Mouse (Mus musculus): ENCODE measurements around the gene Fam71f2. TPM values are rescaled to one million over a fixed set of nuclear protein-coding genes. Genes with fewer than 3 reads are reported as not detected.

The Fam71f2 gene
- polyA plus RNA-seq, 1 experiment from 2014 or later: 0.28 TPM

- 57% methylated on average over 6 of the region's 6 CpGs for WGBS
- Histone ChIP-seq H3K4me3 (replicated peaks; ENCODE audit: low read length) (no peak overlapping the region), H3K27me3 (ENCODE audit: control insufficient read depth, insufficient read depth, low read length) (no peaks in the 10 kb centered on the region), H3K36me3 (ENCODE audit: control insufficient read depth, insufficient read depth, low read length) (no peaks in the 10 kb centered on the region), H3K4me1 (ENCODE audit: control insufficient read depth, insufficient read depth, low read length) (peaks cover 12% of the 10 kb centered on the region; the same call in 1 of the 2 replicates), H3K4me2 (ENCODE audit: low read depth, low read length) (no peak overlapping the region), H3K9ac (ENCODE audit: low read length) (no peak overlapping the region), H3K27ac (ENCODE audit: low read length) (no peak overlapping the region), H3K9me3 (replicated peaks; ENCODE audit: control insufficient read depth, low read length) (no peaks in the 10 kb centered on the region)
- no peak for ATAC-seq (ENCODE audit: insufficient read depth, low FRiP score)
Observed at GRCm38 (mm10) chr6:29269006-29269668, 10.3 kb upstream of the Fam71f2 start.

GRCm38 (mm10) chr6:29270961-29271360 is 8.4 kb upstream of the Fam71f2 start:
- Histone ChIP-seq H3K36me3 (ENCODE audit: control insufficient read depth, insufficient read depth, low read length) (peaks cover 5% of the 10 kb centered on the region; the same call in 1 of the 2 replicates), H3K4me3 (replicated peaks; ENCODE audit: low read length) (0 out of 2 replicates have a peak overlapping the region, but pooled peaks have one; percentile 3), H3K9me3 (replicated peaks; ENCODE audit: control insufficient read depth, low read length) (no peaks in the 10 kb centered on the region), H3K27me3 (ENCODE audit: control insufficient read depth, insufficient read depth, low read length) (no peaks in the 10 kb centered on the region), H3K27ac (ENCODE audit: low read length) (no peak overlapping the region), H3K9ac (ENCODE audit: low read length) (no peak overlapping the region), H3K4me1 (ENCODE audit: control insufficient read depth, insufficient read depth, low read length) (peaks cover 12% of the 10 kb centered on the region; the same call in 1 of the 2 replicates), H3K4me2 (ENCODE audit: low read depth, low read length) (peak overlapping the region; percentile 31)
- WGBS: 5% methylated on average over 8 of the region's 8 CpGs
- ATAC-seq (ENCODE audit: insufficient read depth, low FRiP score): no peak

GRCm38 (mm10) chr6:29272312-29273072 is 6.9 kb upstream of the Fam71f2 start, which contains the start of gene Hilpda:
Gene Hilpda, plus strand, starts transcription at chr6:29272488.
- H3K27ac ChIP-seq (ENCODE audit: low read length): peak within 1 kb of the TSS; percentile 85
- peak; percentile 100 for ATAC-seq (ENCODE audit: insufficient read depth, low FRiP score)
- WGBS: 0% methylated on average over 46 of the region's 46 CpGs
- peaks cover 12% of the 10 kb centered on the region; the same call in 1 of the 2 replicates for H3K4me1 ChIP-seq (ENCODE audit: control insufficient read depth, insufficient read depth, low read length)
- peak within 1 kb of the TSS; percentile 57 for H3K4me2 ChIP-seq (ENCODE audit: low read depth, low read length)
- H3K9ac ChIP-seq (ENCODE audit: low read length): peak within 1 kb of the TSS; percentile 87
- H3K4me3 ChIP-seq (replicated peaks; ENCODE audit: low read length): peak within 1 kb of the TSS; percentile 77
- no peaks in the 10 kb centered on the region for H3K9me3 ChIP-seq (replicated peaks; ENCODE audit: control insufficient read depth, low read length)
- no peaks in the 10 kb centered on the region for H3K27me3 ChIP-seq (ENCODE audit: control insufficient read depth, insufficient read depth, low read length)
- H3K36me3 ChIP-seq (ENCODE audit: control insufficient read depth, insufficient read depth, low read length): peaks cover 5% of the 10 kb centered on the region; the same call in 1 of the 2 replicates

DNA sequence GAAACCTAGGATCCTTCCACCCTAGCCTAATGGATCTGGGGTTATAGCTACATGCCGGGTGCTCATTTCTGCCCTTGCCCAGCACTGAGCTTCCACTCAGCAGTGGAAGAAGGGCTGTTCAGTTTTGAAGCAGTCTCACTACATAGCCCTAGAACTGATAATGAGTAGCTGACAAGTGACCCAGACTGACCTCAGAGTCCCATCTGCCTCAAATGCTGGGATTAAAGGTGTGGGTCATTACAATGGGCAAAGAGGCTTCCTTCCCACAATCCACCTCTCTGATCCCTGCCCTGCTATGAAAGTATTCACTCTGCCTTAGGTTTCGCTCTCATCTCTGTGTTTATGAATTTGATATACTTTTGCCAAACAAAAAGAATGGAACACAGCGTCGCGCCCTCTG is 2.6 kb upstream of the Fam71f2 start:
- ATAC-seq (ENCODE audit: insufficient read depth, low FRiP score): no peak
- no peaks in the 10 kb centered on the region for H3K9me3 ChIP-seq (replicated peaks; ENCODE audit: control insufficient read depth, low read length)
- H3K4me2 ChIP-seq (ENCODE audit: low read depth, low read length): no peak overlapping the region
- no peak overlapping the region for H3K4me3 ChIP-seq (replicated peaks; ENCODE audit: low read length)
- peaks cover 5% of the 10 kb centered on the region; the same call in 1 of the 2 replicates for H3K36me3 ChIP-seq (ENCODE audit: control insufficient read depth, insufficient read depth, low read length)
- 76% methylated on average over 5 of the region's 5 CpGs for WGBS
- no peaks in the 10 kb centered on the region for H3K27me3 ChIP-seq (ENCODE audit: control insufficient read depth, insufficient read depth, low read length)
- H3K9ac ChIP-seq (ENCODE audit: low read length): no peak overlapping the region
- peaks cover 6% of the 10 kb centered on the region; the same call in 1 of the 2 replicates for H3K4me1 ChIP-seq (ENCODE audit: control insufficient read depth, insufficient read depth, low read length)
- H3K27ac ChIP-seq (ENCODE audit: low read length): no peak overlapping the region

- 22% methylated on average over 8 of the region's 8 CpGs for WGBS
- Histone ChIP-seq H3K4me3 (replicated peaks; ENCODE audit: low read length) (no peak overlapping the region), H3K36me3 (ENCODE audit: control insufficient read depth, insufficient read depth, low read length) (peaks cover 5% of the 10 kb centered on the region; the same call in 1 of the 2 replicates), H3K9me3 (replicated peaks; ENCODE audit: control insufficient read depth, low read length) (no peaks in the 10 kb centered on the region), H3K9ac (ENCODE audit: low read length) (no peak overlapping the region), H3K27ac (ENCODE audit: low read length) (no peak overlapping the region), H3K27me3 (ENCODE audit: control insufficient read depth, insufficient read depth, low read length) (no peaks in the 10 kb centered on the region), H3K4me1 (ENCODE audit: control insufficient read depth, insufficient read depth, low read length) (no peaks in the 10 kb centered on the region), H3K4me2 (ENCODE audit: low read depth, low read length) (no peak overlapping the region)
- ATAC-seq (ENCODE audit: insufficient read depth, low FRiP score): peak; percentile 64; the same call in 1 of the 2 replicates
Observed at GRCm38 (mm10) chr6:29278513-29279267, 703 bp upstream of the Fam71f2 start.

- WGBS: 32% methylated on average over 7 of the region's 7 CpGs
- no peak for ATAC-seq (ENCODE audit: insufficient read depth, low FRiP score)
- H3K9ac ChIP-seq (ENCODE audit: low read length): no peak overlapping the region
- H3K4me1 ChIP-seq (ENCODE audit: control insufficient read depth, insufficient read depth, low read length): no peaks in the 10 kb centered on the region
- H3K4me2 ChIP-seq (ENCODE audit: low read depth, low read length): no peak overlapping the region
- H3K27ac ChIP-seq (ENCODE audit: low read length): no peak overlapping the region
- H3K36me3 ChIP-seq (ENCODE audit: control insufficient read depth, insufficient read depth, low read length): no peaks in the 10 kb centered on the region
- H3K9me3 ChIP-seq (replicated peaks; ENCODE audit: control insufficient read depth, low read length): no peaks in the 10 kb centered on the region
- H3K4me3 ChIP-seq (replicated peaks; ENCODE audit: low read length): no peak overlapping the region
- no peaks in the 10 kb centered on the region for H3K27me3 ChIP-seq (ENCODE audit: control insufficient read depth, insufficient read depth, low read length)
Observed at GRCm38 (mm10) chr6:29280671-29281070, 1.3 kb downstream of the Fam71f2 start.

DNA sequence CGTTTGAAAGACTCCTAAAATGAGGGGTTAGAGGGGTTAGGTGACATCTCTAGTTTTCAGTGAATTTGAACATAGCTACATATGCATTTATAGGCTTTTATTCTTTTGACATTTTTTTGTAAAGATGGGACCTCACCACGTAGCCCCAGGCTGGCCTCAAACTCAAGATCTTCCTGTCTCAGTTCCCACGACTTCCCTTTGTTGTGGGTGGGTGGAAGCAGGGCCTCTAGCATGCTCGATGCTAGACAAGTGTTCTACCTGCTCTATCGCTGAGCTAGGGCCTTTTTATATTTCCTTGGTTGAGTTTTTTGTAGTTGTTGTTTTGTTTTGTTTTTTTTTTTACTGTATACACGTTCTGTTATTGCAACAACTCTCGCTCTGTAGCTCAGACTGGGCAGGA is 7.5 kb downstream of the Fam71f2 start:
- Histone ChIP-seq H3K36me3 (ENCODE audit: control insufficient read depth, insufficient read depth, low read length) (no peaks in the 10 kb centered on the region; the same call in 1 of the 2 replicates), H3K9ac (ENCODE audit: low read length) (no peak overlapping the region), H3K27me3 (ENCODE audit: control insufficient read depth, insufficient read depth, low read length) (no peaks in the 10 kb centered on the region), H3K4me3 (replicated peaks; ENCODE audit: low read length) (no peak overlapping the region), H3K4me1 (ENCODE audit: control insufficient read depth, insufficient read depth, low read length) (no peaks in the 10 kb centered on the region), H3K9me3 (replicated peaks; ENCODE audit: control insufficient read depth, low read length) (no peaks in the 10 kb centered on the region), H3K4me2 (ENCODE audit: low read depth, low read length) (no peak overlapping the region), H3K27ac (ENCODE audit: low read length) (no peak overlapping the region)
- no peak for ATAC-seq (ENCODE audit: insufficient read depth, low FRiP score)
- 74% methylated on average over 7 of the region's 7 CpGs for WGBS

GRCm38 (mm10) chr6:29287481-29287880 is 8.1 kb downstream of the Fam71f2 start:
- H3K4me1 ChIP-seq (ENCODE audit: control insufficient read depth, insufficient read depth, low read length): no peaks in the 10 kb centered on the region
- ATAC-seq (ENCODE audit: insufficient read depth, low FRiP score): no peak
- no peak overlapping the region for H3K4me2 ChIP-seq (ENCODE audit: low read depth, low read length)
- H3K9ac ChIP-seq (ENCODE audit: low read length): no peak overlapping the region
- no peak overlapping the region for H3K4me3 ChIP-seq (replicated peaks; ENCODE audit: low read length)
- H3K9me3 ChIP-seq (replicated peaks; ENCODE audit: control insufficient read depth, low read length): no peaks in the 10 kb centered on the region
- no peaks in the 10 kb centered on the region; the same call in 1 of the 2 replicates for H3K36me3 ChIP-seq (ENCODE audit: control insufficient read depth, insufficient read depth, low read length)
- H3K27me3 ChIP-seq (ENCODE audit: control insufficient read depth, insufficient read depth, low read length): no peaks in the 10 kb centered on the region
- H3K27ac ChIP-seq (ENCODE audit: low read length): no peak overlapping the region
- 49% methylated on average over 6 of the region's 6 CpGs for WGBS
